Mouse (Mus musculus) naive thymus-derived CD4-positive, alpha-beta T cell, adult 5 months (primary cell): ENCODE data around the gene Tspan18. TPM values are rescaled to one million over a fixed set of nuclear protein-coding genes. Genes with fewer than 3 reads are reported as not detected.

ENCODE experiments used
- polyA plus RNA-seq: library from polyadenylated mRNA; unstranded; fragments of 100-300 nt; shearing (Covaris generic); gene quantifications from one replicate; pipeline ENCODE4 v1.2.1, GENCODE M21; 2017

The Tspan18 gene
- 0.09 TPM for polyA plus RNA-seq

DNA sequence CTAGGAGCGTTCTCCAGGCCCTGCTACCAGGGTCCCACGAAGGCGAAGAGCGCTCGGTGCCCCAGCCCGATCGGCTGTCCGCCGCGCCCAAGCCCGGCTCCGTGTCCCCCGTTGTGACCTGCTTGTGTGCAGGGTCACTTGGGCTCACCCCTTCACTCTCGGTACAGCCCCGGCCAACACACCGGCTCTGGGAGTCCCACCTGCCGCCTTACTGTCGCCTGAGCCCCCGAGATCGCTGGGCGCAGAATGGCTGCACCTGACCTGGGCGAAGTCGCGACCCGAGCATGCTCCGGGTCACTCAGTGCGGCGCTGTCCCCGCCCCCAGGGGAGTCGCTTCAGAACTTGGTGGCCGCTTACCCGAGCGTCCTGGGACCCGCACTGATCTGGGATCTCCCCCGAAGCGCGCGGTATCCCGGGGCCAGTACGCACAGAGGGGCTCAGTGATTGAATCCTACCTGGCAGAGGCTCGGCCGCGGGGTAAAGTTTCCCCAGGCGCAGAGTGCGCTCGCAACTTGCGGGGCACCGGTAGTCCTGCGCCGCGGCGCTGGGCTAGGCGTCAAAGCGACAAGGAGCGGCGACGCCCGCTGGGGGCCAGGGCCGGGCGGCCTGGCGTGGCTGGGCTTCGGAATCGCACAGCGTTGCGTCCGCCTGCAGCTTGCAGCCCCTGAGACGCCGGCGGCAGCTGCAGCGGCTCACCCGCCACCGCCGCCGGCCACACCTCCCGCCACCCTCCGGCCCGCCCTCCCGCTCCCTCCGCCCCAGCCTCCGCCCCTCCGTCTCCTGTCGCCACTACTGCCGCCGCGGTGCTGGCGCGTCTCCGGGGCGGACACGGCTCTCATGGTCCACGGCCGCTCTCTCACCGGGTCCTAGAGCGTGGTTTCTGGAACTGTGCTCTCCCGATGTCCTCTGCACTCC, at the start of gene Tspan18:
TSS of gene Tspan18 (minus strand) at position 689 of the 915 bp plus-strand sequence.

DNA sequence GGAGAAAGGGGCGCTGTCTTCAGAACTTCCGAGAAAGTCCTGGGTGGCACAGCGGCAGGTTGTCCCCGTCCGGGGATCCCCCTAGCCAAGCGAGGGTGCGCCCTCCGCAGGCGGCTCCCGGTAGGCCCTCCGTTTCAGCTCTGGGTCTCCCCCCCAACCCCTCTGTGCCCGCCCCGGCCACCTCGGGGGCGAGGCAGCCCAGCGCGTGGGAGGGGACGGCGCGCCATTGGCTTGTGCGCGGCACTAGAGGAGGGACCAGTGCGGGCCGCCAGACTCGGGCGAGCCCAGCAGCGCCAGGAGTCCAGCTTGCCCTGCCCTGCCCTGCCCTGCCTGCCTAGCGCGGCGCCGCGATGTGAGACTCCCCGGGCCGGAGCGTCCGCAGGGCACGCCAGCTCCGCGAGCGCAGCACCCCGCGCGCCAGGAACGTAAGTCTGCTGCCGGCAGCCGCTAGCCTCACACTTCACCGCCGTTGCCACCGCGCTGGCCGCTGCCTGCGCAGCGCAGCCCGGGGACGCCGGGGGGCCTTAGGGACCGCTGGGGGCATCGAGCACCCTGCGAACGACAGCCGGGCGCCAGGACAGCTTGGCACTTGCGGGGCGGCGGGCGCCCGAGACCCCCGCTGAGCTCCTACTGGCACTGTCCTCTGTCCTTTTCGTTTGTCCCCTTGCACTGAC, 146.8 kb downstream of the Tspan18 start, which contains the start of gene Trp53i11:
TSS of gene Trp53i11 (plus strand) at position 226 of the 674 bp plus-strand sequence.

Other genes with a start within 250 kb of the Tspan18 start
- gene Trp53i11, start 147.0 kb downstream of the Tspan18 start, polyA plus RNA-seq = 50.0 TPM
- 244 TPM for gene Cd82, start 128.6 kb upstream of the Tspan18 start, polyA plus RNA-seq
- gene Gm10803, start 226.1 kb upstream of the Tspan18 start, polyA plus RNA-seq = not detected